Mouse (Mus musculus): ENCODE measurements around the gene Shroom4. TPM values are rescaled to one million over a fixed set of nuclear protein-coding genes. Genes with fewer than 3 reads are reported as not detected.

Gene Shroom4
- total and polyA plus RNA-seq, 3 experiments: 0.05 TPM; not detected in 2

DNA sequence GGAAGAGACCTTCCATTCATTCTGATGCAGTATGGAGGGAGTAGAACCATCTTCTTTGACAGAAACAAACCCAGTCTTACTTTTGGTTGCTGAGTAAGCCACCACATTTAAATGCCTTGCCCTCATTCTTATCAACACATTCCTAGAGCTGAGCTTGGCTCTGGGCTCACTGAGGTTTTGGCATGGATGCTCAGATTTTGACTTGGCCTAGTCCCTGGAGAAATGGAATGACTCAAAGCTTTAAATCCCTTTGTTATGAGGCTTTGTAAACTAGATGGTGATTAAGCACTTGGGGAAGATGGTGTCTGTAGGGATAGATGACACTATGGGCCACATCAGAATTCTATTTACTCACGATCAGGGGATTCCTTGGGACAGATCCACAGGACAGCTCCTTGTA lies 102.2 kb downstream of the Shroom4 start:
- Histone ChIP-seq H3K4me1 (ENCODE audit: insufficient read depth, low read depth, low read length) (no peaks in the 10 kb centered on the region), H3K9me3 (replicated peaks) (no peaks in the 10 kb centered on the region), H3K4me3 (ENCODE audit: low read depth, low read length) (no peak overlapping the region), H3K36me3 (replicated peaks) (no peaks in the 10 kb centered on the region), H3K27me3 (ENCODE audit: insufficient read depth, low read length) (no peaks in the 10 kb centered on the region)
- TF ChIP-seq GATA2 (IDR thresholded peaks at IDR 0.05; ENCODE audit: borderline replicate concordance, low read depth, low read length) (no peak), GATA1 (IDR thresholded peaks at IDR 0.05; ENCODE audit: borderline replicate concordance, low read length) (no peak), TAL1 (conservative IDR thresholded peaks at IDR 0.05; ENCODE audit: low read depth, low read length) (no peak), CTCF (IDR thresholded peaks at IDR 0.05; ENCODE audit: low read depth, low read length) (no peak), POLR2AphosphoS5 (IDR thresholded peaks at IDR 0.05; ENCODE audit: insufficient replicate concordance, low read depth, low read length) (no peak)
- ATAC-seq (ENCODE audit: extremely low read depth, insufficient number of reproducible peaks, low FRiP score, poor library complexity, severe bottlenecking) (no peak), DNase-seq (ENCODE audit: low spot score) (no peak)

DNA sequence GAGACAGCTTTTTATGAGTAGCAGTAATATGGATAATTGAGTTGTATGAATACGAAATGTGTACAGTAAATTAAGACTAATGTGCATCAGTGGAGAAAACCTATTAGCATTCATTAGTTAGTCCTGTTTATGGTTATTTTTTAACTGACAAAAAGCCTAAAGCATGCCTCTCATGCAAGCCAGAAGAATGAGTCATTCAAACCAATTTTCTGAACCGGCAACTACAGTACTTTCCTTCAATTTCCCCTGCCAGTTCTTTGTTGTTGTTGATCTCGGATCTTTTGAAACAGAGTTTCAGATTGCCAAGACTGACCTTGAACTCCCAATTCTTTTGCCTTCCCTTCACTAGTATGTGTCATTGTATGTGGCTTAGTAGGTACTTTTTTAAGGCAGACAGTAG lies 117.6 kb downstream of the Shroom4 start:
- H3K27me3 ChIP-seq (ENCODE audit: insufficient read depth, low read length): no peaks in the 10 kb centered on the region
- H3K9me3 ChIP-seq (replicated peaks): no peaks in the 10 kb centered on the region
- no peaks in the 10 kb centered on the region for H3K4me1 ChIP-seq (ENCODE audit: insufficient read depth, low read depth, low read length)
- no peak for TF ChIP-seq GATA1 (IDR thresholded peaks at IDR 0.05; ENCODE audit: borderline replicate concordance, low read length)
- no peak for TF ChIP-seq TAL1 (conservative IDR thresholded peaks at IDR 0.05; ENCODE audit: low read depth, low read length)
- TF ChIP-seq CTCF (IDR thresholded peaks at IDR 0.05; ENCODE audit: low read depth, low read length): no peak
- TF ChIP-seq POLR2AphosphoS5 (IDR thresholded peaks at IDR 0.05; ENCODE audit: insufficient replicate concordance, low read depth, low read length): no peak
- TF ChIP-seq GATA2 (IDR thresholded peaks at IDR 0.05; ENCODE audit: borderline replicate concordance, low read depth, low read length): no peak
- H3K36me3 ChIP-seq (replicated peaks): no peaks in the 10 kb centered on the region
- ATAC-seq (ENCODE audit: extremely low read depth, insufficient number of reproducible peaks, low FRiP score, poor library complexity, severe bottlenecking) (no peak), DNase-seq (ENCODE audit: low spot score) (no peak)
- H3K4me3 ChIP-seq (ENCODE audit: low read depth, low read length): no peak overlapping the region

DNA sequence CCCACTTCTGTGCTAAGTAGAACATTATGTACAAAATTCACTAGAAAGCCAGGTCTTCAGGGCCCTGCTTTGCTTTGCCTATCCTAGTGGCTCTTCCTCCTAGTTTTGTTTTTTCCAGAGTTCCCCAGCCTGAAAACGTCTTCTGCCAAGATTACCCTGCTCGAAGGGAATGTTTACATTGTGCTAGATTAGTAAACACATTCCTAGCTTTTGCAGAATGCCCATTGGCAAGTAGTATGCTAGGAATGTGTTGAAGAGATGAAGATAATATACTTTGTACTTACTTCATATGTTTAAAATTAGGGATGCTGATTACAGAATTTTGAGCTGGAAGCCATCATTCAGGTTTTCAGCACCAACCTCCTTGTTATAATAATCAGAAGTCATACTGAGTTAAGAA lies 118.8 kb downstream of the Shroom4 start:
- TF ChIP-seq POLR2AphosphoS5 (IDR thresholded peaks at IDR 0.05; ENCODE audit: insufficient replicate concordance, low read depth, low read length) (no peak), GATA1 (IDR thresholded peaks at IDR 0.05; ENCODE audit: borderline replicate concordance, low read length) (no peak), GATA2 (IDR thresholded peaks at IDR 0.05; ENCODE audit: borderline replicate concordance, low read depth, low read length) (no peak), TAL1 (conservative IDR thresholded peaks at IDR 0.05; ENCODE audit: low read depth, low read length) (no peak), CTCF (IDR thresholded peaks at IDR 0.05; ENCODE audit: low read depth, low read length) (no peak)
- ATAC-seq (ENCODE audit: extremely low read depth, insufficient number of reproducible peaks, low FRiP score, poor library complexity, severe bottlenecking): no peak
- no peaks in the 10 kb centered on the region for H3K4me1 ChIP-seq (ENCODE audit: insufficient read depth, low read depth, low read length)

DNA sequence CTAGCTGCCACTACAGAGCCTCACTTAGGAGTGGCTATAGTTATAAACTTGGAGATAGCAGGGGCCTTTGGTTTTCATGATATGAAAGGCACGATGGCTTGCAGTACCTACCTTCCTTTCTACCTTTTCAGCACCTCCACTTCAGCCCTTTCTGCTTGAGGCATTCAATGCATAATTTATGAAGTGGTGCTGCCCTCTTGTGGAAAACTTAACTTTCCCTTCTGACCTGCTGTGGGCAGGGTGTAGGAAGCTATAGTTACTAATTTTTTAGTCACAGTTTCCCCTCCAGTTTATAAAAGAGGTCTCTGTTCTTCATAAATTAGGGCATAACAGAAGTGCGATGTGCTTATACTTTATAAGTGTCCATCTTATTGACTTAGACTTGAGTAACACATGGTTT lies 123.3 kb downstream of the Shroom4 start:
- TF ChIP-seq GATA1 (IDR thresholded peaks at IDR 0.05; ENCODE audit: borderline replicate concordance, low read length) (no peak), POLR2AphosphoS5 (IDR thresholded peaks at IDR 0.05; ENCODE audit: insufficient replicate concordance, low read depth, low read length) (no peak), CTCF (IDR thresholded peaks at IDR 0.05; ENCODE audit: low read depth, low read length) (no peak), GATA2 (IDR thresholded peaks at IDR 0.05; ENCODE audit: borderline replicate concordance, low read depth, low read length) (no peak), TAL1 (conservative IDR thresholded peaks at IDR 0.05; ENCODE audit: low read depth, low read length) (no peak)
- ATAC-seq (ENCODE audit: extremely low read depth, insufficient number of reproducible peaks, low FRiP score, poor library complexity, severe bottlenecking) (no peak), DNase-seq (ENCODE audit: low spot score) (no peak)
- no peaks in the 10 kb centered on the region for H3K27me3 ChIP-seq (ENCODE audit: insufficient read depth, low read length)
- H3K4me3 ChIP-seq (ENCODE audit: low read depth, low read length): no peak overlapping the region
- H3K4me1 ChIP-seq (ENCODE audit: insufficient read depth, low read depth, low read length): no peaks in the 10 kb centered on the region
- H3K9me3 ChIP-seq (replicated peaks): no peaks in the 10 kb centered on the region
- no peaks in the 10 kb centered on the region for H3K36me3 ChIP-seq (replicated peaks)

More for the DNA sequence above, 118.8 kb downstream of the Shroom4 start:
- Histone ChIP-seq H3K27me3 (ENCODE audit: insufficient read depth, low read length) (no peaks in the 10 kb centered on the region), H3K36me3 (replicated peaks) (no peaks in the 10 kb centered on the region), H3K4me3 (ENCODE audit: low read depth, low read length) (no peak overlapping the region), H3K9me3 (replicated peaks) (no peaks in the 10 kb centered on the region)
- DNase-seq (ENCODE audit: low spot score): no peak

DNA sequence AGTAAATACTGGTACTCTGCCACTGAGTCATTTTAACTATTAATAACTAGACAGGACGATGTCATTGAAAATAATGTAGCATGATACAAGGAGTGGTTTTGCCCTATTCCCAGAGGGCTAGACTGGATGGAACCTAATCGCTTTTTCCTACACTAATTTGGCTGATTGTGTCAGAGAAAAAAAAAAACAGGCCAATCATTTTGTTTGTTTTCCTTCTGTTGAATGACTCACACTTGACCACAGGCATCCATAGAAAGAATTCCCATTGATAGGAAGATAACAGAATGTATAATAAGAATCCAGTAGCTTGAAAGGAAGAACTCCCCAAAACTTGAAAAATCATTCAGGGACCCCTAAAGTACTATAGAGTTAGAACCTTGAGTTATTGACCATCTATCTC lies 137.0 kb downstream of the Shroom4 start:
- no peak overlapping the region for H3K4me3 ChIP-seq (ENCODE audit: low read depth, low read length)
- DNase-seq (ENCODE audit: low spot score) (no peak), ATAC-seq (ENCODE audit: extremely low read depth, insufficient number of reproducible peaks, low FRiP score, poor library complexity, severe bottlenecking) (no peak)
- no peaks in the 10 kb centered on the region for H3K36me3 ChIP-seq (replicated peaks)
- H3K27me3 ChIP-seq (ENCODE audit: insufficient read depth, low read length): no peaks in the 10 kb centered on the region
- no peaks in the 10 kb centered on the region for H3K9me3 ChIP-seq (replicated peaks)
- no peak for TF ChIP-seq GATA1 (IDR thresholded peaks at IDR 0.05; ENCODE audit: borderline replicate concordance, low read length)
- TF ChIP-seq CTCF (IDR thresholded peaks at IDR 0.05; ENCODE audit: low read depth, low read length): no peak
- H3K4me1 ChIP-seq (ENCODE audit: insufficient read depth, low read depth, low read length): no peaks in the 10 kb centered on the region

DNA sequence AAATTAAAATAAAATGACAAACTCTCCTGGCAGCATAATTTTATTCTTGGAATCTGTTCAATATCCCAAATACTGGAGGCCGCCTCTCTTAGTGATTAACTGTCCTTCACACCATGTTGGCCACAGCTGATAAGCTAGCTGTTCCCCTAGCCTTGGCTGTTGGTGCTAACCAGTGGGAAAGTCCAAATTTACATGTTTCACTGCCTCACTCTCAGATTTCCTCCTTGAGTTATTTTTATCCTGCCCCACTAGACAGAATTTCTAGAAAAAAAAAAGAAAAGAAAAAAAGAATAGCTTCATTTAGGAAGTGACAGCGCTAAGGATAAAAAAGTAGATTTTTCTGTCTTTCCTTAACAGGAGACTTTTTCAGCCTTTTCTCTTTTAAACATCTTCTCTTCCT lies 138.0 kb downstream of the Shroom4 start:
- DNase-seq (ENCODE audit: low spot score) (no peak), ATAC-seq (ENCODE audit: extremely low read depth, insufficient number of reproducible peaks, low FRiP score, poor library complexity, severe bottlenecking) (no peak)
- H3K27me3 ChIP-seq (ENCODE audit: insufficient read depth, low read length): no peaks in the 10 kb centered on the region
- H3K36me3 ChIP-seq (replicated peaks): no peaks in the 10 kb centered on the region
- H3K4me1 ChIP-seq (ENCODE audit: insufficient read depth, low read depth, low read length): no peaks in the 10 kb centered on the region
- H3K4me3 ChIP-seq (ENCODE audit: low read depth, low read length): no peak overlapping the region
- H3K9me3 ChIP-seq (replicated peaks): no peaks in the 10 kb centered on the region
- TF ChIP-seq TAL1 (conservative IDR thresholded peaks at IDR 0.05; ENCODE audit: low read depth, low read length): no peak
- no peak for TF ChIP-seq GATA1 (IDR thresholded peaks at IDR 0.05; ENCODE audit: borderline replicate concordance, low read length)
- no peak for TF ChIP-seq POLR2AphosphoS5 (IDR thresholded peaks at IDR 0.05; ENCODE audit: insufficient replicate concordance, low read depth, low read length)
- no peak for TF ChIP-seq CTCF (IDR thresholded peaks at IDR 0.05; ENCODE audit: low read depth, low read length)
- no peak for TF ChIP-seq GATA2 (IDR thresholded peaks at IDR 0.05; ENCODE audit: borderline replicate concordance, low read depth, low read length)

DNA sequence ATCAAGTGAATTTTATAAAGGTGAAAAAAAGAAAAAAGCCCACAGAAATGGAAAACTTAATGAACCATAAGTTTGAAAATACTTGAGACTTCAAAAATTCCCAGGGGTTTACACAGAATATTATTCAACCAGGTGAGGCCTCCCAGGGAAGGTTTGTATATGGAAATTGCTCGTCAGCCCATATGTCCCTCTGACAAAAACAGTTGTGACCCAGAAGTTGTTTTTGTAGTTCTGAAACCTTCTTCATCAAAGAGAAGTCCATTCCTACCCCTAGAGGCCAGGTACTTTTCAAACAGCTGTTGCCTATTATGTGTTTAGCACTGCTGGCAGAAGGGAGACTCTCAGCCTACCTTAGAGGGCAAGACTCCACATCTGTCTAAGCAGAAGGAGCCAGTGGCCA lies 165.4 kb downstream of the Shroom4 start:
- H3K27me3 ChIP-seq (ENCODE audit: insufficient read depth, low read length): no peaks in the 10 kb centered on the region
- H3K4me1 ChIP-seq (ENCODE audit: insufficient read depth, low read depth, low read length): no peaks in the 10 kb centered on the region
- no peaks in the 10 kb centered on the region for H3K36me3 ChIP-seq (replicated peaks)
- ATAC-seq (ENCODE audit: extremely low read depth, insufficient number of reproducible peaks, low FRiP score, poor library complexity, severe bottlenecking) (no peak), DNase-seq (ENCODE audit: low spot score) (no peak)
- H3K4me3 ChIP-seq (ENCODE audit: low read depth, low read length): no peak overlapping the region
- TF ChIP-seq GATA2 (IDR thresholded peaks at IDR 0.05; ENCODE audit: borderline replicate concordance, low read depth, low read length) (no peak), TAL1 (conservative IDR thresholded peaks at IDR 0.05; ENCODE audit: low read depth, low read length) (no peak), CTCF (IDR thresholded peaks at IDR 0.05; ENCODE audit: low read depth, low read length) (no peak), GATA1 (IDR thresholded peaks at IDR 0.05; ENCODE audit: borderline replicate concordance, low read length) (no peak), POLR2AphosphoS5 (IDR thresholded peaks at IDR 0.05; ENCODE audit: insufficient replicate concordance, low read depth, low read length) (no peak)
- no peaks in the 10 kb centered on the region for H3K9me3 ChIP-seq (replicated peaks)

Measured in G1E (cell line).